Mouse (Mus musculus) macrophage (primary cell): Measurements from ENCODE around the gene Hbb-bs. TPM values are rescaled to one million over a fixed set of nuclear protein-coding genes. Genes with fewer than 3 reads are reported as not detected.
"Not testable (repeated sequence)": the region's sequence is repeated elsewhere in the genome, so short reads cannot be mapped to it uniquely, and the experiment has no call there.

Experiments
- H3K27ac ChIP-seq: fragments of 350-480 bp; formaldehyde crosslinking; 2 replicates; pipeline ENCODE4 v1.9.0; 2021
- H3K36me3 ChIP-seq: fragments of 350-480 bp; formaldehyde crosslinking; 2 replicates; pipeline ENCODE4 v1.9.0; 2021; ENCODE audit errors: inconsistent target
- H3K4me3 ChIP-seq: fragments of 350-480 bp; formaldehyde crosslinking; 2 replicates; pipeline ENCODE4 v1.9.0; 2021; ENCODE audit errors: inconsistent target
- H3K79me2 ChIP-seq: fragments of 350-480 bp; formaldehyde crosslinking; 2 replicates; pipeline ENCODE4 v1.9.0; 2021; ENCODE audit errors: inconsistent target
- WGBS: methylation state at CpG from one replicate; pipeline ENCODE4 v1.1.7; 2026; ENCODE audit warnings: inconsistent platforms; ENCODE audit not compliant: missing documents; 5-methylcytosine and 5-hydroxymethylcytosine counted together
- polyA plus RNA-seq: library from polyadenylated mRNA; stranded (reverse); fragments of 250-400 nt; gene quantifications from 3 replicates; pipeline ENCODE4 v1.2.4, GENCODE M21; 2018; ENCODE audit warnings: inconsistent platforms

The Hbb-bs gene
- polyA plus RNA-seq, 1 experiment from 2014 or later = not detected

DNA sequence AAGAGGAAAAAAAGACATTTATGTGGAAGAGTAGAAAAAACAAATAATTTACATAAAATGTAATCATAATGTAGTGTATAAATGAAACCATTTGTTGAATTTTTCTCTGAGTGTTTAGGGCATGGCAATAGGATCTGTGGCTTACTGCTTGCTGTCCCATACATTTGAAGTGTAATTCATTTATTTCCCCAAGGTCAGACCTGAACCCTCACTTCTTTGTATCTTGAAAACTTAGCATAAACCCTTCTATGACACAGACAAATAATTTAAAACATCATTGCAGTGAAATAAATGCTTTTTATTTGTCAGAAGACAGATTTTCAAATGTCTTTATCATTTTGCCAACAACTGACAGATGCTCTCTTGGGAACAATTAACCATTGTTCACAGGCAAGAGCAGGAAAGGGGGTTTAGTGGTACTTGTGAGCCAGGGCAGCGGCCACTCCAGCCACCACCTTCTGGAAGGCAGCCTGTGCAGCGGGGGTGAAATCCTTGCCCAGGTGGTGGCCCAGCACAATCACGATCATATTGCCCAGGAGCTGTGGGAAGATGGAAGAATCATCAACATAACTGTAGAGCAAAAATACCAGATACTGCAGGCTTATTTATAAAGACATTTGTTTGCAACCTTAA, 1.5 kb downstream of the Hbb-bs start:
- H3K79me2 ChIP-seq = no peaks in the 10 kb centered on the region
- no peaks in the 10 kb centered on the region for H3K36me3 ChIP-seq
- no peak overlapping the region for H3K27ac ChIP-seq
- WGBS = 92% methylated on average over 2 of the region's 3 CpGs
- H3K4me3 ChIP-seq = no peak overlapping the region

DNA sequence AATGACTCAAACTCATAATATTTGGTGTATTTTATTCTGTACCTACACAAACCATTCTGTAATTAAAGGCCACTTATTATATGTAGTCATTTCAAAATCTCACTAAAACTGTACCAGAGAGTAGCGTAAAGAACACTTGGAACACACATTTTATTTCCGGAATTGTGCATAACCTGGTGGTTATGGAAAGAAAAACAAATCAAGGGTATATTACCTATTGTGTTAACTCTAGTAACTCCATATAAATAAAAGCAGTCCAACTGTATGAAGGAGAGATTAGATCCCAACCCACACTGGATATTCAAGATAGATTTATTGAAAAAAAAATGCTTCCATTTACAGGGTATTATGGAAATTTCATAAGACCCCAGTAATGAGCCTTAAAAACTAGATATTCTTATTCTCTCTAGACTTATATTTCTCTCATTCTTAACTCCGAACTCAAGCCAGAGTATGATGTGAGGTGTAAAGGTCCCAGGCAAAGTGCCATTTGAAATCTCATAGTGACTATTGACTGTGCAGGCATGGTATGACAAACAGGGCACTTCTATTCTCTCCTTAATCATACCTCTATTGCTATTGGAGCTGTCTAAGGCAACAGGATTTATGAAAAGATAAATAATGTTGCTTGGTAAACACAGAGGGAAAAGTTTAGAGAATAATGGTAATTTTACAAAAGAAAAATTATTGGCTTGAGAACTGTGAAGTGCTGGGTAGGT, 2.2 kb downstream of the Hbb-bs start:
- no peak overlapping the region for H3K27ac ChIP-seq
- H3K36me3 ChIP-seq = no peaks in the 10 kb centered on the region
- no peaks in the 10 kb centered on the region for H3K79me2 ChIP-seq
- no peak overlapping the region for H3K4me3 ChIP-seq
- WGBS = 100% methylated on average over 3 of the region's 3 CpGs

DNA sequence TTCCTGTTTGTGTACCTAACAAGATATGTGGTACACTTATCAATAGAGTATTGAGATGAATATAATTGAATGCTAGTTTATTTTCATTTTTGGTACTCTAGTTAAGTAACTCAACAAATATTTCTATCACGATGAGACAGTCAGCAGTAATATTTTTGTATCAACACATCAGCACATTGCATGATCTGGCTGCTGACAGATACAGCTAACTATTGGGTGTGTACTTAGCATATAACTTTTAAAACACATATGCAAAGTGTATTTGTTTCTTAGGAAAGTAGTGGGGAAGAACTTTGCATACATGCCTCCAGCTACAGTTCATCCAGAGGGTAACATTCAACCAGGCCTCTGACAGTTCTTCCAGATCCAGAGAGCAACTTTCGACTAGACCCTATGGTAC, 3.3 kb downstream of the Hbb-bs start:
- H3K79me2 ChIP-seq = no peaks in the 10 kb centered on the region
- WGBS = 94% methylated on average over 2 of the region's 2 CpGs
- no peaks in the 10 kb centered on the region for H3K36me3 ChIP-seq
- no peak overlapping the region for H3K4me3 ChIP-seq
- no peak overlapping the region for H3K27ac ChIP-seq

DNA sequence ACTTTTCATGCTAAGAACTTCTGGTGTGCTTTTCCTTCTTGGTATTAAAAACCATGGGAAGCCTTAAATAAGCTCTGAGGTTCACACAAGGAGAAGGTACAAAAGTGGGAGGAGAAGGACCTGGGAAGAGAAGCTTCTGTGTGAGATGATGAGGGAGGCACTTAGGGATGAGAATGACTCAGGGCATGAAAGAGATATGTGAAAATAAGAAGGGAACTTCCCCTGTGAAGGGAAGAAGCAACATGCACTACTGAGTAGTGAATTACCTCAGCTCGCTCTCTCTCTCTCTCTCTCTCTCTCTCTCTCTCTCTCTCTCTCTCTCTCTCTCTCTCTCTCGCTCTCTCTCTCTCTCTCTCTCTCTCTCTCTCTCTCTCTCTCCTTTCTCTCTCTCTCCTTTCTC, 12.8 kb downstream of the Hbb-bs start:
- no CpG with 5 or more reads among the region's 2 CpGs for WGBS
- H3K36me3 ChIP-seq, H3K27ac ChIP-seq, H3K79me2 ChIP-seq, H3K4me3 ChIP-seq: not testable (repeated sequence)

DNA sequence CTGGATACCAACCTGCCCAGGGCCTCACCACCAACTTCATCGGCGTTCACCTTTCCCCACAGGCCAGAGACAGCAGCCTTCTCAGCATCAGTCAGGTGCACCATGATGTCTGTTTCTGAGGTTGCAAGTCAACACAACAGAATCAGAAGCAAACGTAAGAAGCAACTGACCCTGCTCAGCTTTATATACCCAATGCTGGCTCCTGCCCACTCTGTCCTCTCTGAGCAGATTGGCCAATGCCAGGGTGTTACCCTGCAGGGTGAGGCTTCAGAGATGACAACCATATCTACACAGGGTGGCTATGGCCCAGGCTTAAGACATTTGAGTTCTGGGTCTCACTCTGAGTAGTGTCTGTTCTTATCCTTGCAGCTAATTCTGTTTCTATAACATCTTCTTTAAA, 14.1 kb downstream of the Hbb-bs start, which contains the start of gene Hbb-bt:
Gene Hbb-bt, minus strand, starts transcription at position 231 of the 400 bp plus-strand sequence.
- Histone ChIP-seq H3K27ac (no peak within 1 kb of the TSS), H3K79me2 (no peaks in the 10 kb centered on the region), H3K4me3 (no peak within 1 kb of the TSS), H3K36me3 (no peaks in the 10 kb centered on the region)
- 100% methylated on average over 1 of the region's 3 CpGs for WGBS

DNA sequence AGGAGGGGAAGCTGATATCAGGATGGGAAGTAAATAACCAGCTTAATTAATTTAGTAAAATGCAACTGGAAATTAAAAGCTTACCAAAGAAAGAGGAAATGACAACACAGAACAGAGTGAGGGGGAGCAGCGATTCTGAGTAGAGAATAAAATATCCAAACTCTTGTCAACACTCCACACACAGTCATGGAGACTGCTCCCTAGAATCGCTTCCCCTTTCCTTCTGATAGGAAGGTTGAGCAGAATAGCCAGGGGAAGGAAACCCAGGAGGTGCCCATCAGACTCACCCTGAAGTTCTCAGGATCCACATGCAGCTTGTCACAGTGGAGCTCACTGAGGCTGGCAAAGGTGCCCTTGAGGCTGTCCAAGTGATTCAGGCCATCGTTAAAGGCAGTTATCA, 14.7 kb downstream of the Hbb-bs start:
- H3K27ac ChIP-seq, H3K36me3 ChIP-seq, H3K4me3 ChIP-seq, H3K79me2 ChIP-seq: not testable (repeated sequence)
- no CpG with 5 or more reads among the region's 3 CpGs for WGBS

DNA sequence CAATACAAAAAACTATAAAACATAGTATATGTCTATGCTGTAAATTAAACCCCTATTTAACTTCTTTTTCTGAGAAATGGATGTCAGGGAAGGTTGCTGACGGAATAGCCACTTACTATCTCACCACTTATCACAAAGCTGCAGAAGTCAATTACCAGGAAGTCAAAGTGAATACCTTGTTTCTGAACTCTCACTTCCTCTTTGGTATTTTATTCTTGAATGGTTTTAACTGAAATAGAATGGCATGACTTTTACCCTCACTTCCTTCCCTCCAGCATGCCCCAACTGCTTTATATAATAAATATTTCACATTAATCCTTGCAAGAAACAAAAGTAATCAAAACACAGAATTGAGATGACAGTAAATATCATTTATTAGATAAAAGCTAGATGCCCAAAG, 15.7 kb downstream of the Hbb-bs start:
- Histone ChIP-seq H3K36me3 (no peaks in the 10 kb centered on the region), H3K27ac (no peak overlapping the region), H3K79me2 (no peaks in the 10 kb centered on the region), H3K4me3 (no peak overlapping the region)
- 7% methylated on average over 1 of the region's 1 CpGs for WGBS

DNA sequence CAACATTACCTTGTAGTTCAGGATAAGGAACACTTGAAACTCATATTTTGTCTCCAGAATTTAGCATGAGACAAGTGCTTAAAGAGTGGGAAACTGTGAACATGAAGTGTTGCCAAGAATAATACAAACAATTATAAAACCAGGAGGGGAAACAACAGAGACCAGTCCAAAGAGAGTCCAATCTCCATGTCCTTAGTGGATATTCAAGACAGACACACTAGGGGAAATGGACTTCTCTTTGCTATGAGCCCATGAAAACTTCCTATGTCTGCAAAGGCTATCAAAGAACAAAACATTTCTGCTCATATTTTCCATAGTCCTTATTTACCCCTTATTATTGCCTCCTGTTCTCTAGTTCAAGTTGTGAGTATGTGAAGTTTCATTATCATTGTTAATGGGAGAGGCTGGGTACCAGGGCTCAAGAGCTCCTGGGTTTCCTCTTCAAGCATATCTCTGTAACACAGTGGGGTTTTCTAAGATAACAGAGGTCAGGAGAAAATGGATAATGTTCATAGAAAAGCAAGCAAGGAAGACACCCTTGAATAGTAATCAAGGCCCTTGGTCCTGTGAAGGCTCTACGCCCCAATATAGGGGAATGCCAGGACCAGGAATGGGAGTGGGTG, 16.6 kb downstream of the Hbb-bs start:
- Histone ChIP-seq H3K27ac (no peak overlapping the region), H3K79me2 (no peaks in the 10 kb centered on the region), H3K36me3 (no peaks in the 10 kb centered on the region), H3K4me3 (no peak overlapping the region)
- no CpG with 5 or more reads among the region's 1 CpGs for WGBS

DNA sequence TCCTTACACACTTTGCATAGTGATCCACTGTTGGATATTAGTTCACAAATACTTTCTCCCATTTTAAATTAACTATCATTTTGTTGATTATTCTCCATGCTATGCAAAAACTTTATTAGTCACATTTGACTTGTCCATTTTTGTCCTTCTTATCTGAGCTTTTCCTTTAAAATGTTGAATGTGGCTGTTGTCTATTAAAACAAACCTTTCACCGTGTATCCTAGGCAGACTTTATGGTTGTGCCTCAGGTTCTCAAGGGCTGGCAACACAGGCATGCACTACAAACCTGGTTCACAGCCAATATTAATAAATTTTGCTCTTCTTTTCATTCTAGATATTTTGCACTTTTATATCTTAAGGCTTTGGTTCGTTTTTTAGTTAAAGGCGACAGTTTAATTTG, 17.1 kb downstream of the Hbb-bs start:
- 84% methylated on average over 3 of the region's 3 CpGs for WGBS
- H3K4me3 ChIP-seq = no peak overlapping the region
- H3K79me2 ChIP-seq = no peaks in the 10 kb centered on the region
- no peaks in the 10 kb centered on the region for H3K36me3 ChIP-seq
- H3K27ac ChIP-seq = no peak overlapping the region

DNA sequence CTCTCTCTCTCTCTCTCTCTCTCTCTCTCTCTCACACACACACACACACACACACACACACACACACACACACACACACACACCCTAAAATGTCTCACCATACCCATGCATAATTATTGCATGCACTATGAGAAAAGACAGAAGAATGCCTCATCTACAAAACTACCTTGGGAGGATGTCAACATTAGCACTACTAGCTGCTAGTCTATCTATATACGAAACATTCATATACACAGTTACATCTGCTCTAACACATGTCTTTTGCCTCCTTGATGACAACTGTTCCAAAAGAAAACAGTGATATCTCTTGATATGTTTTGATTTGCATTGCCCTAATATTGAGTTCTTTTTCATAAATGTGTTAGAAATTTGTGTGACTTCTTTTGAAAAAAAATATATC, 17.6 kb downstream of the Hbb-bs start:
- WGBS = 92% methylated on average over 1 of the region's 1 CpGs

DNA sequence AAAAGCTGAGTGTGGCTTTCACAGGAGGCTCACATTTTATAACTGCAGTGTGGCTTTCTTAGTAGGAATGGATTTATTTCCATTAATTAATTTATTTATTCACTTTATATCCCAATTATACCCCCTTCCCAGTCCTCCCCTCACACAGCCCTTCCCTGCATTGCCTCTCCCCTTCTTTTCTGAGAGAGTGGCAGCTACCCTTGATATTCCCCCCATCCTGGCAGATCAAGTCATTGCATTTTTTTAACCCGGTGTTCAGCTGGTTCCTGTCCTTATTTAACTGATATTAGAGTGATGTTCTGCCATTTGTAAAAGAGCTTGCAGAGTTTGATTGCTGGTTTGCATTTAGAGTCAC, 18.1 kb downstream of the Hbb-bs start:
- no peaks in the 10 kb centered on the region for H3K79me2 ChIP-seq
- WGBS = 46% methylated on average over 1 of the region's 1 CpGs
- H3K4me3 ChIP-seq = no peak overlapping the region
- H3K36me3 ChIP-seq = no peaks in the 10 kb centered on the region
- H3K27ac ChIP-seq = no peak overlapping the region

More for the DNA sequence above, 17.6 kb downstream of the Hbb-bs start:
- Histone ChIP-seq H3K27ac (no peak overlapping the region), H3K4me3 (no peak overlapping the region), H3K79me2 (no peaks in the 10 kb centered on the region), H3K36me3 (no peaks in the 10 kb centered on the region)

DNA sequence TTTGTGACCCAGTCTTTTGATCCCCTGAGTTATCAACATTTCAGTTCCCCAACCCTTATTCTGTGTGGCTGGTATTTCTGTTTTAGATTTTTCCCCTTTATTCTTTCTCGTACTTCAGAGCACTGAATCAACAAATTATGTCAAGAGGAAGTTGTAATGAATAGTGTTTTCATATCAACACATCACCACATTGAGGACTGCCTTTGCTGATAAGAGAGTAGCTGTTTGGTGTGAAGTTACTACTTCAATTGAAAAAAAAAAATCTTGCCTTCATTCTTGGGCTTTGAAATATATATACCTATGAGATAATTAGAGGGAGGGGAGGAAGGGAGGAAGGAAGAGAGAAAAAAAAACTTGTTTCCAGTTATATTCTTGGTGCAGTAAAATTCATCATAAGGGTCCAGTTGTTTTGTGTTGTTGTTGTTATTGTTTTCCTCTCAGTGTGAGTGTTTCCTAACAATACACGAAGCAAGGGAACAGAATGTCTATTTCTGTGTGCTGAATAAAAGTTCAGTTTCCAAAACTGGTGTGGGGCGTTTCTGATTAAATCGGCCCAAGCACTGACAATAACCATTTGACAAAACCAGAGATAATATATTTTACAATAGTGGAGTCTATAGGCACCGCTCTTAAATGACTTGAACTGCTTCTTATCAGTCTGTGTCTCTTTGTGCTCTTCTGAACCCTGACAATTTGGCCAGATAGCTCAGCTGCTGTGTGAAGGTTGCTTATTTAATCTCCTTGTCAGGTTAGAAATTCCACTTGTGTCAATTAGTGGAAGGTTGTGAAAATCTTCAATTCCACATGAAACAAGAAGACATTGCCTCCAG, 18.7 kb downstream of the Hbb-bs start:
- Histone ChIP-seq H3K36me3 (no peaks in the 10 kb centered on the region), H3K27ac (no peak overlapping the region), H3K79me2 (no peaks in the 10 kb centered on the region), H3K4me3 (no peak overlapping the region)
- 37% methylated on average over 5 of the region's 5 CpGs for WGBS

DNA sequence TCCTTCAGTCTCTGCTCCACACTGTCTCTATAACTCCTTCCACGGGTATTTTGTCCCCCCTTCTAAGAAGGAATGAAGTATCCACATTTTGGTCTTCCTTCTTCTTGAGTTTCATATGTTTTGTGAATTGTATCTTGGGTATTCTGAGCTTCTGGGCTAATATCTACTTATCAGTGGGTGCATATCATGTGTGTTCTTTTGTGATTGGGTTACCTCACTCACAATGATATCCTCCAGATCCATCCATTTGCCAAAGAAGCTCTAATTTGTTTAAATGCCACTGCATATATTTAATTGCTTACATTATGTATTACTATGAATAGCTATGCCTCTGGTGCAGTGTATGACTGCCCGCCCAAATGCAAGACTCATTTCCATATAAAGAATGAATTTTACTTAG, 19.8 kb downstream of the Hbb-bs start:
- H3K36me3 ChIP-seq, H3K79me2 ChIP-seq, H3K4me3 ChIP-seq, H3K27ac ChIP-seq: not testable (repeated sequence)
- 64% methylated on average over 2 of the region's 2 CpGs for WGBS

DNA sequence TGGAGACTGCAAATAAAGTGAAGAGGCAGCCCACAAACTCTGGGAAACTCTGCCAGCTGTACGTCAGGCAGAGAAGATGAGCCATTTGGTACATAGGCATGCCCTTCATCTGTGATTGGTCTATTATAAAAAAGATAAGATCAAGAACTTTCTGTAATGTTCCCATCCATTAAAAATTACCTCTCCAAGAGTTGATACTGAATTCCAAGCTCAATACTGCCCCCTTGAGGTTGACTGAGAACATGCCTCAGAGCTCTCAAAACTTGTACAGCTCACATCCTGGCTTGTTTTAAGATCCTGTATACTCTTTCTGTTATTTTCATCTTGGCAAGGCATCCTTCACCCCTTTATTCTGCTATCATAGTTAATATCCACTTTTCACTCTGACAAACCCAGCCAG, 21.0 kb downstream of the Hbb-bs start:
- H3K36me3 ChIP-seq = no peaks in the 10 kb centered on the region
- WGBS = 71% methylated on average over 1 of the region's 1 CpGs
- no peak overlapping the region for H3K4me3 ChIP-seq
- H3K79me2 ChIP-seq = no peaks in the 10 kb centered on the region
- no peak overlapping the region for H3K27ac ChIP-seq
